Mouse (Mus musculus): ENCODE results near the gene Slc25a12. TPM values are rescaled to one million over a fixed set of nuclear protein-coding genes. Genes with fewer than 3 reads are reported as not detected.

Slc25a12 gene
- 28.0 TPM for polyA plus RNA-seq (2014; fragmentation: Illumina TruSeq; extraction: RNeasy Lipid Tissue Mini Kit (QIAGEN cat#74804); ENCODE audit: low read depth, low replicate concordance)

DNA sequence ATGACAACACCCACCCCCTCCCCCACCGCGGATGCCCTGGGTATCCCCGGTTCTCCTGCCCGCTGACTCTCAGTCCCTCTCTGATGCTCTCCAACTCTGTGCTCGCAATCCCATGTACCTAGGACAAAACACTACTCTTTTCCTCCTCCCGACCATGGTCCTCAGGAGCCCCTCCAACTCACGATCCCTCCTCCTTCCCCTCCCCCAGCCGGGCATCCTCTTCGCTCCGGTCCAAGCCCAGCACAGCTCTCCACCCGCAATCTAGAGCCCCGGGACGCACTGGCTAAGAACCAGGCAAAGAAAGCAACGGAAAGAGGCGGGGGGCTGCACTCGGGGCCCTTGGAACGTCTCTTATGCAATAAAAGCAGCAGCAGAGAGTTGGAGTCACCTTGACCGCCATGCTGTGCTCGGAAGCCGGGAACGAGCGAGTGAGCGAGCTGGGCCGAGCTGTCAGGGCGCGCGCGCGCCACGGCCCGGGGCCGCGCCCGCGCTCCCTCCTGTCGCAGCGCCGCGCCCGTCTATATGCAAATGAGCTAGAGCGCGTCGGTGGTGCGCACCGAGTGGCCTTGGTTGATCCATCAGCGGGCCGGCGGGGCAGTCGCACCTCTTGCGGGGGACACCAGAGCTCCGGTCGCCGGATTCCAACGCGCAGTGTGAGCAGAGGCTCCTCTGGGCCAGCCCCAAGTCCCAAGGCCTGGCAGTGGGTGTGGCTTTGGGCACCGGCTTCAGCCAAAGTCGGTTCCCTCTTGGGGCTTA is at the start of gene Slc25a12:
Gene Slc25a12, minus strand, starts transcription at position 625 of the 756 bp plus-strand sequence.

DNA sequence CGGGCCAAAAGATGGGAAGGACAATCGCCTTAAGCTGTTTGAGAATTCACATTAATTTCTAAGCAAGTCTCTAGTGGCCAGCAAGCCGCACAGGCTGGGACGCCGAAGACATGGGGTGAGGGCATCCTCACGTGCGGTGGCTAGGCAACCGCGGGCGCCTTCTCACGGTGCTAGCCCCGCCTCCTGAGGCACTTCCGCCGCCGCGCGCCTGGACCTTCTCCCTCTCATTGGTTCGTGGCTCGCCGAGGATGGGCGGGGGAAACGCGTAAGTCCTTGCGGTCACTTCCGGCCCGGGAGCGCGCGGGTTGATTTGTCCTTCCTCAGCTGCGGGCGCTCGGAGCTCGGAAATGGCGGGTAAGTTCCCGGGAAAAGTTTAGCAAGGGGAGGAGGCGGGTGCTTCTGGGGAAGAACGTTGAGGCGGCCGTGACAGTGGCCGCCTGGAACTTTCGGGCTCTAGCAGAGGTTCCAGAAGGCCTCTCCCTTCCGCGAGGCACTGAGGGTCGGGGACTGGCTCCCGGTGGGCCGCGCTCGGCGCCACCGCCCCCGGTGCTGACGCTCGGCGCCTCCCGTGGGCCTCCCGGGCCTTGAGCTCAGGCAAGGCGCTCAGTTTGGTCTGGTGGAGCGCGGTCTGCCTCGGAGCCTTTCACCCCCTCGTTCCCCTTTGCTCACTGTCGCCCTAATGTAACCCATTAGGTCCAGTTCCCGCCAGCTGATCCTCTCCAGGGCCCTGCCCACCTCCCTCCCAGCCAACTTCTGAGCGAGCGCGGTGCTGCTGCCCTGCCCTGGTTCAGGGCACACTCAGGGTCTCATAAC is 21.6 kb upstream of the Slc25a12 start, which contains the start of gene Hat1:
Gene Hat1, plus strand, starts transcription at position 8 of the 813 bp plus-strand sequence.

Other genes with a start within 250 kb of the Slc25a12 start
- gene Cybrd1, start 249.8 kb downstream of the Slc25a12 start, polyA plus RNA-seq (2014; fragmentation: Illumina TruSeq; extraction: RNeasy Lipid Tissue Mini Kit (QIAGEN cat#74804); ENCODE audit: low read depth, low replicate concordance): 0.93 TPM
- gene Dync1i2, start 156.0 kb downstream of the Slc25a12 start, polyA plus RNA-seq (2014; fragmentation: Illumina TruSeq; extraction: RNeasy Lipid Tissue Mini Kit (QIAGEN cat#74804); ENCODE audit: low read depth, low replicate concordance): 166 TPM
- 90.9 TPM for gene Hat1, start 21.2 kb upstream of the Slc25a12 start, polyA plus RNA-seq (2014; fragmentation: Illumina TruSeq; extraction: RNeasy Lipid Tissue Mini Kit (QIAGEN cat#74804); ENCODE audit: low read depth, low replicate concordance)
- 26.7 TPM for gene Metap1d, start 85.5 kb upstream of the Slc25a12 start, polyA plus RNA-seq (2014; fragmentation: Illumina TruSeq; extraction: RNeasy Lipid Tissue Mini Kit (QIAGEN cat#74804); ENCODE audit: low read depth, low replicate concordance)
- not detected for gene Dlx1, start 160.4 kb upstream of the Slc25a12 start, polyA plus RNA-seq (2014; fragmentation: Illumina TruSeq; extraction: RNeasy Lipid Tissue Mini Kit (QIAGEN cat#74804); ENCODE audit: low read depth, low replicate concordance)
- not detected for gene Dlx2, start 179.0 kb upstream of the Slc25a12 start, polyA plus RNA-seq (2014; fragmentation: Illumina TruSeq; extraction: RNeasy Lipid Tissue Mini Kit (QIAGEN cat#74804); ENCODE audit: low read depth, low replicate concordance)